Mouse (Mus musculus) myocyte (in vitro differentiated cells): ENCODE results near the gene Hcrt. TPM values are rescaled to one million over a fixed set of nuclear protein-coding genes. Genes with fewer than 3 reads are reported as not detected.

Experiments
- H3K27me3 ChIP-seq: one replicate; pipeline ENCODE4 v1.6.1; 2011; ENCODE audit not compliant: control insufficient read depth, insufficient read depth, insufficient read length
- H3K36me3 ChIP-seq: one replicate; pipeline ENCODE4 v1.6.1; 2011; ENCODE audit not compliant: control insufficient read depth, insufficient read depth
- H3K4me2 ChIP-seq: one replicate; pipeline ENCODE4 v1.6.1; 2011; ENCODE audit warnings: low read depth, control low read depth
- H3K4me3 ChIP-seq: one replicate; pipeline ENCODE4 v1.5.1; 2011; ENCODE audit warnings: mild to moderate bottlenecking, control low read depth, moderate library complexity
- H3K79me2 ChIP-seq: one replicate; pipeline ENCODE4 v1.6.1; 2011; ENCODE audit not compliant: control insufficient read depth, insufficient read depth
- H3ac ChIP-seq: one replicate; pipeline ENCODE4 v1.6.1; 2011; ENCODE audit not compliant: control insufficient read depth, insufficient read length
- CEBPB ChIP-seq: IDR thresholded peaks from 2 replicates; pipeline ENCODE4 v1.6.1; 2011; ENCODE audit warnings: mild to moderate bottlenecking, moderate library complexity; ENCODE audit not compliant: poor library complexity, insufficient read depth, severe bottlenecking
- E2F4 ChIP-seq: IDR thresholded peaks from one replicate; pipeline ENCODE4 v1.6.1; 2011; ENCODE audit warnings: mild to moderate bottlenecking, control low read depth, moderate library complexity; ENCODE audit not compliant: insufficient read depth
- MAX ChIP-seq: IDR thresholded peaks from one replicate; pipeline ENCODE4 v1.6.1; 2011; ENCODE audit warnings: low read depth, mild to moderate bottlenecking, control low read depth
- MYOD1 ChIP-seq, 3 experiments: IDR thresholded peaks; one replicate each; pipeline ENCODE4 v1.6.1; 2011; ENCODE audit warnings: control low read depth in 2 of 3, low read depth in 2 of 3, mild to moderate bottlenecking in 2 of 3, moderate library complexity in 1 of 3; ENCODE audit not compliant: insufficient read length in 2 of 3, control insufficient read depth in 1 of 3
- MYOG ChIP-seq, 3 experiments: IDR thresholded peaks; one replicate each; pipeline ENCODE4 v1.6.1; 2011; ENCODE audit warnings: control low read depth in 2 of 3, low read depth in 2 of 3, mild to moderate bottlenecking in 2 of 3; ENCODE audit not compliant: insufficient read length in 2 of 3, control insufficient read depth in 1 of 3, insufficient read depth in 1 of 3
- POLR2A ChIP-seq: IDR thresholded peaks from one replicate; pipeline ENCODE4 v1.6.1; 2011; ENCODE audit warnings: low read depth, mild to moderate bottlenecking, control low read depth, moderate library complexity; ENCODE audit not compliant: insufficient read length
- POLR2AphosphoS2 ChIP-seq: IDR thresholded peaks from one replicate; pipeline ENCODE4 v1.6.1; 2011; ENCODE audit warnings: low read depth, control low read depth; ENCODE audit not compliant: insufficient read length
- REST ChIP-seq: IDR thresholded peaks from one replicate; pipeline ENCODE4 v1.6.1; 2011; ENCODE audit warnings: mild to moderate bottlenecking, control low read depth, moderate library complexity; ENCODE audit not compliant: insufficient read depth, insufficient read length
- SRF ChIP-seq: IDR thresholded peaks from one replicate; pipeline ENCODE4 v1.6.1; 2011; ENCODE audit warnings: low read depth; ENCODE audit not compliant: control insufficient read depth, insufficient read length
- TCF12 ChIP-seq: IDR thresholded peaks from one replicate; pipeline ENCODE4 v1.6.1; 2011; ENCODE audit warnings: mild to moderate bottlenecking, control low read depth; ENCODE audit not compliant: poor library complexity, insufficient read depth, severe bottlenecking
- TCF3 ChIP-seq: IDR thresholded peaks from one replicate; pipeline ENCODE4 v1.6.1; 2011; ENCODE audit warnings: low read depth, control low read depth; ENCODE audit not compliant: insufficient read length
- USF1 ChIP-seq: IDR thresholded peaks from one replicate; pipeline ENCODE4 v1.6.1; 2011; ENCODE audit warnings: low read depth, mild to moderate bottlenecking, control low read depth, moderate library complexity
- polyA plus RNA-seq: library from polyadenylated mRNA; unstranded; fragments of >200 nt; fragmentation: generic; extraction: Trizol; gene quantifications from one replicate; pipeline ENCODE4 v1.2.1, GENCODE M21; 2012; ENCODE audit warnings: missing spikeins

Gene Hcrt
- not detected for polyA plus RNA-seq

- H3K4me2 ChIP-seq, result no peak within 1 kb of the TSS
- H3K79me2 ChIP-seq, result no peaks in the 10 kb centered on the region
- no peak within 1 kb of the TSS for H3K4me3 ChIP-seq
- H3ac ChIP-seq, result no peak within 1 kb of the TSS
- peaks cover 48% of the 10 kb centered on the region for H3K27me3 ChIP-seq
- TF ChIP-seq POLR2AphosphoS2 (no peak), REST (no peak), POLR2A (no peak), SRF (no peak), E2F4 (no peak), TCF3 (no peak), USF1 (no peak), CEBPB (no peak), MYOG (IDR thresholded peaks at IDR 0.05; ENCODE audit: control insufficient read depth in 1 of 3, insufficient read depth in 1 of 3, insufficient read length in 2 of 3, low read depth in 2 of 3) (no peak), MAX (no peak)
- no peaks in the 10 kb centered on the region for H3K36me3 ChIP-seq
These were observed at the start of gene Hcrt for GRCm38 (mm10) chr11:100762831-100763230. Gene Hcrt (minus strand): TSS chr11:100762931.

GRCm38 (mm10) chr11:100811132-100811531 is 48.4 kb upstream of the Hcrt start:
- H3K4me3 ChIP-seq, result no peak overlapping the region
- H3ac ChIP-seq, result no peak overlapping the region
- no peaks in the 10 kb centered on the region for H3K36me3 ChIP-seq
- no peaks in the 10 kb centered on the region for H3K79me2 ChIP-seq
- H3K4me2 ChIP-seq, result no peak overlapping the region
- no peaks in the 10 kb centered on the region for H3K27me3 ChIP-seq
- TF ChIP-seq SRF, result no peak
- no peak for TF ChIP-seq REST
- TF ChIP-seq POLR2A, result no peak
- TF ChIP-seq MAX, result no peak
- no peak for TF ChIP-seq MYOG (IDR thresholded peaks at IDR 0.05; ENCODE audit: control insufficient read depth in 1 of 3, insufficient read depth in 1 of 3, insufficient read length in 2 of 3, low read depth in 2 of 3)
- no peak for TF ChIP-seq TCF12
- TF ChIP-seq CEBPB, result no peak
- TF ChIP-seq USF1, result no peak
- no peak for TF ChIP-seq MYOD1 (IDR thresholded peaks at IDR 0.05; ENCODE audit: control insufficient read depth in 1 of 3, insufficient read length in 2 of 3, low read depth in 2 of 3)
- TF ChIP-seq POLR2AphosphoS2, result no peak
- TF ChIP-seq E2F4, result no peak
- TF ChIP-seq TCF3, result no peak

- no peak overlapping the region for H3ac ChIP-seq
- TF ChIP-seq POLR2A (no peak), SRF (no peak), E2F4 (no peak), TCF12 (no peak), MYOD1 (IDR thresholded peaks at IDR 0.05; ENCODE audit: control insufficient read depth in 1 of 3, insufficient read length in 2 of 3, low read depth in 2 of 3) (peak in 1 of 3 experiments; percentile 21), USF1 (no peak), TCF3 (no peak), MYOG (IDR thresholded peaks at IDR 0.05; ENCODE audit: control insufficient read depth in 1 of 3, insufficient read depth in 1 of 3, insufficient read length in 2 of 3, low read depth in 2 of 3) (peak in 1 of 3 experiments; percentile 17), CEBPB (no peak), REST (no peak), POLR2AphosphoS2 (no peak)
- no peak overlapping the region for H3K4me2 ChIP-seq
- H3K27me3 ChIP-seq, result no peaks in the 10 kb centered on the region
- no peaks in the 10 kb centered on the region for H3K36me3 ChIP-seq
- no peaks in the 10 kb centered on the region for H3K79me2 ChIP-seq
- no peak overlapping the region for H3K4me3 ChIP-seq
These were observed 47.8 kb upstream of the Hcrt start for GRCm38 (mm10) chr11:100810516-100810915.

GRCm38 (mm10) chr11:100806380-100807305 is 43.9 kb upstream of the Hcrt start:
- Histone ChIP-seq H3K27me3 (no peaks in the 10 kb centered on the region), H3K4me2 (peak overlapping the region; percentile 27), H3ac (no peak overlapping the region), H3K79me2 (no peaks in the 10 kb centered on the region), H3K36me3 (peaks cover 11% of the 10 kb centered on the region), H3K4me3 (no peak overlapping the region)
- TF ChIP-seq SRF, result no peak
- TF ChIP-seq USF1, result no peak
- peak; percentile 22 for TF ChIP-seq POLR2A
- TF ChIP-seq CEBPB, result no peak
- TF ChIP-seq E2F4, result no peak
- no peak for TF ChIP-seq REST
- TF ChIP-seq MYOD1 (IDR thresholded peaks at IDR 0.05; ENCODE audit: control insufficient read depth in 1 of 3, insufficient read length in 2 of 3, low read depth in 2 of 3), result peak in 2 of 3 experiments; percentile 44 to 62
- TF ChIP-seq MYOG (IDR thresholded peaks at IDR 0.05; ENCODE audit: control insufficient read depth in 1 of 3, insufficient read depth in 1 of 3, insufficient read length in 2 of 3, low read depth in 2 of 3), result peak in 2 of 3 experiments; percentile 52 to 67
- TF ChIP-seq POLR2AphosphoS2, result no peak
- TF ChIP-seq TCF12, result no peak
